11 mouse cellular contexts compared by ENCODE assay signal in the genomic region with DNA sequence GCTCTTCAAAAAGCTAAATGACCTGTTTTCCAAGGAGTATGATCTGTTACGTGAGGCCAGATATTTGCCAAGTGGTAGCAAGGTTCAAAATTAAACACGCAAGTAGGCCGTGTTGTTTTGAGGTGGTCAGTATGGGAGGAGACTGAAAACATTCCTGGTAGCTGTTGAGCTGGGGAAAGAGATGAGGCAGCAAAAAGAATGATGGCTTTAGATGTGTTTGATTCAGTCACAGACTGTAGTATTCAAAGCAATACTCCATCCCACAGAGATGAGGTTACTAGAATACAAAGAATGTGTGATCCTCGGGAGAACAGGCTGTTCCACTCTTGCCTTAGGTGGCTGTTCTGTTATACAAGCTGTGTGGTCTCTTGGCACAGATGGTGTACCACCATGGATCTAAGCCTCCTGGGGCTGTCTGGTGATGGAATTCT.
DNase-seq lines count a peak whose midpoint lies in the region; ATAC-seq lines count a peak whose summit lies in the region.
"Had no signal": no experiment of that assay in that cellular context is flagged by ENCODE, and none has a peak within 500 bp of the region (broad histone marks: within the 10 kb centered on the region; RNA-seq: fewer than 3 reads in every experiment).

No protein-coding gene starts in this region.

- H3K27ac ChIP-seq in embryonic facial prominence, embryonic 14.5 days (replicated peaks; ENCODE audit: low read depth, low read length), result 0 out of 2 replicates have a peak overlapping the region, but pooled peaks have one; percentile 29
- no peak overlapping the region for H3K27ac ChIP-seq in embryonic facial prominence, embryonic 10.5 days (replicated peaks)
- H3K27ac ChIP-seq: hindbrain, embryonic 12.5 days; midbrain, embryonic 12.5 days had no signal

- WGBS in embryonic facial prominence, embryonic 14.5 days, result 57% methylated on average over 4 of the region's 4 CpGs
- WGBS in embryonic facial prominence, embryonic 10.5 days, result 86% methylated on average over 4 of the region's 4 CpGs

- no peaks in the 10 kb centered on the region for H3K27me3 ChIP-seq in embryonic facial prominence, embryonic 14.5 days (replicated peaks; ENCODE audit: control insufficient read depth, insufficient read depth, low read length)
- H3K27me3 ChIP-seq in embryonic facial prominence, embryonic 10.5 days (replicated peaks; ENCODE audit: low read depth, poor library complexity, severe bottlenecking), result no peaks in the 10 kb centered on the region
- H3K27me3 ChIP-seq: hindbrain, embryonic 12.5 days; midbrain, embryonic 12.5 days had no signal

- no peaks in the 10 kb centered on the region for H3K9me3 ChIP-seq in embryonic facial prominence, embryonic 14.5 days (ENCODE audit: control insufficient read depth, low read length)
- no peaks in the 10 kb centered on the region for H3K9me3 ChIP-seq in embryonic facial prominence, embryonic 10.5 days
- H3K9me3 ChIP-seq: hindbrain, embryonic 12.5 days; midbrain, embryonic 12.5 days had no signal

- H3K36me3 ChIP-seq in embryonic facial prominence, embryonic 14.5 days (ENCODE audit: control insufficient read depth, insufficient read depth, low read length), result no peaks in the 10 kb centered on the region
- H3K36me3 ChIP-seq in embryonic facial prominence, embryonic 10.5 days (replicated peaks), result no peaks in the 10 kb centered on the region
- H3K36me3 ChIP-seq: hindbrain, embryonic 12.5 days; midbrain, embryonic 12.5 days had no signal

- peak; percentile 67; the same call in 1 of the 2 replicates for ATAC-seq in embryonic facial prominence, embryonic 14.5 days (ENCODE audit: low read depth)
- ATAC-seq: CD4-positive, CD25-positive, alpha-beta regulatory T cell, adult 4 months had no signal

- H3K4me3 ChIP-seq in embryonic facial prominence, embryonic 14.5 days (ENCODE audit: low read depth, low read length), result no peak overlapping the region
- H3K4me3 ChIP-seq in embryonic facial prominence, embryonic 10.5 days, result no peak overlapping the region
- H3K4me3 ChIP-seq: hindbrain, embryonic 12.5 days; midbrain, embryonic 12.5 days had no signal

- no peak overlapping the region for H3K4me2 ChIP-seq in embryonic facial prominence, embryonic 14.5 days (ENCODE audit: low read depth, low read length)
- H3K4me2 ChIP-seq: hindbrain, embryonic 12.5 days; midbrain, embryonic 12.5 days had no signal

- no peaks in the 10 kb centered on the region for H3K4me1 ChIP-seq in embryonic facial prominence, embryonic 14.5 days (ENCODE audit: control insufficient read depth, insufficient read depth, low read length)
- no peaks in the 10 kb centered on the region for H3K4me1 ChIP-seq in embryonic facial prominence, embryonic 10.5 days
- H3K4me1 ChIP-seq: hindbrain, embryonic 12.5 days; midbrain, embryonic 12.5 days had no signal

- DNase-seq in embryonic facial prominence, embryonic 14.5 days (ENCODE audit: low spot score), result peak; percentile 51
- DNase-seq in embryonic facial prominence, embryonic 10.5 days (ENCODE audit: low spot score), result no peak
- DNase-seq in 3T3-L1 (ENCODE audit: low read depth, low spot score), result peak; percentile 32
- DNase-seq in cerebellum, postnatal 36 days, result peak; percentile 3 to 9
- peak; percentile 17 to 21 for DNase-seq in layer of hippocampus, postnatal 36 days
- no peak for DNase-seq in spleen, postnatal 4 days (ENCODE audit: low spot score in 2 of 2)
- DNase-seq in ovary, adult 18-20 months (ENCODE audit: low spot score), result no peak
- DNase-seq in urinary bladder, postnatal 4 days (ENCODE audit: low spot score in 2 of 2), result no peak

- H3K9ac ChIP-seq in embryonic facial prominence, embryonic 14.5 days (ENCODE audit: low read depth, low read length), result no peak overlapping the region
- H3K9ac ChIP-seq: hindbrain, embryonic 12.5 days; midbrain, embryonic 12.5 days had no signal

Comparison
In these comparisons a context has a peak if more than half of its experiments do, and no peak if none do; other contexts are left out.
1. DNase-seq: peak in embryonic facial prominence, embryonic 14.5 days (single experiment), 3T3-L1 (single experiment), cerebellum, postnatal 36 days (2 of 2) and layer of hippocampus, postnatal 36 days (2 of 2); none in embryonic facial prominence, embryonic 10.5 days (single experiment), spleen, postnatal 4 days (0 of 2), ovary, adult 18-20 months (single experiment) and urinary bladder, postnatal 4 days (0 of 2).